Mouse (Mus musculus): ENCODE data around the gene Evi5. TPM values are rescaled to one million over a fixed set of nuclear protein-coding genes. Genes with fewer than 3 reads are reported as not detected.
"Not testable (repeated sequence)": the region's sequence is repeated elsewhere in the genome, so short reads cannot be mapped to it uniquely, and the experiment has no call there.

Evi5 gene
- polyA plus RNA-seq, 1 experiment = 6.8 TPM

- peaks cover 10% of the 10 kb centered on the region for H3K79me2 ChIP-seq (ENCODE audit: control insufficient read depth, insufficient read depth)
- H3K36me3 ChIP-seq (ENCODE audit: control insufficient read depth, insufficient read depth) = peaks cover 2% of the 10 kb centered on the region
- no peak overlapping the region for H3ac ChIP-seq (ENCODE audit: control insufficient read depth, insufficient read length, low read depth)
- TF ChIP-seq MAX (IDR thresholded peaks at IDR 0.05) (no peak), FOSL1 (IDR thresholded peaks at IDR 0.05; ENCODE audit: insufficient read depth, low read length, poor library complexity, severe bottlenecking) (no peak), USF1 (IDR thresholded peaks at IDR 0.05; ENCODE audit: low read depth) (no peak), CTCF (IDR thresholded peaks at IDR 0.05; ENCODE audit: control insufficient read depth, insufficient read depth, insufficient read length) (no peak), CEBPB (IDR thresholded peaks at IDR 0.05; ENCODE audit: low read depth) (no peak), MYOG (IDR thresholded peaks at IDR 0.05; ENCODE audit: control insufficient read depth, extremely low read depth, insufficient read length) (no peak), MYOD1 (IDR thresholded peaks at IDR 0.05; ENCODE audit: control insufficient read depth, insufficient read length, low read depth) (no peak)
- no peak overlapping the region for H3K4me3 ChIP-seq (ENCODE audit: insufficient read depth, poor library complexity, severe bottlenecking)
- peaks cover 6% of the 10 kb centered on the region for H3K79me3 ChIP-seq (ENCODE audit: low read depth)
- peaks cover 5% of the 10 kb centered on the region for H3K27me3 ChIP-seq (ENCODE audit: control insufficient read depth, insufficient read depth, insufficient read length)
Observed at GRCm38 (mm10) chr5:107896265-107896664, 21.4 kb upstream of the Evi5 start.

GRCm38 (mm10) chr5:107894676-107895075, 19.8 kb upstream of the Evi5 start:
- no peaks in the 10 kb centered on the region for H3K79me2 ChIP-seq (ENCODE audit: control insufficient read depth, insufficient read depth)
- peaks cover 5% of the 10 kb centered on the region for H3K27me3 ChIP-seq (ENCODE audit: control insufficient read depth, insufficient read depth, insufficient read length)
- no peak overlapping the region for H3ac ChIP-seq (ENCODE audit: control insufficient read depth, insufficient read length, low read depth)
- no peak overlapping the region for H3K4me3 ChIP-seq (ENCODE audit: insufficient read depth, poor library complexity, severe bottlenecking)
- no peaks in the 10 kb centered on the region for H3K36me3 ChIP-seq (ENCODE audit: control insufficient read depth, insufficient read depth)
- no peaks in the 10 kb centered on the region for H3K79me3 ChIP-seq (ENCODE audit: low read depth)
- TF ChIP-seq MAX (IDR thresholded peaks at IDR 0.05) = no peak
- no peak for TF ChIP-seq MYOG (IDR thresholded peaks at IDR 0.05; ENCODE audit: control insufficient read depth, extremely low read depth, insufficient read length)
- TF ChIP-seq CEBPB (IDR thresholded peaks at IDR 0.05; ENCODE audit: low read depth) = no peak
- TF ChIP-seq USF1 (IDR thresholded peaks at IDR 0.05; ENCODE audit: low read depth) = no peak
- TF ChIP-seq MYOD1 (IDR thresholded peaks at IDR 0.05; ENCODE audit: control insufficient read depth, insufficient read length, low read depth) = no peak
- no peak for TF ChIP-seq FOSL1 (IDR thresholded peaks at IDR 0.05; ENCODE audit: insufficient read depth, low read length, poor library complexity, severe bottlenecking)
- TF ChIP-seq CTCF (IDR thresholded peaks at IDR 0.05; ENCODE audit: control insufficient read depth, insufficient read depth, insufficient read length) = no peak

- not testable (repeated sequence) for H3K36me3 ChIP-seq (ENCODE audit: control insufficient read depth, insufficient read depth); H3K79me2 ChIP-seq (ENCODE audit: control insufficient read depth, insufficient read depth); H3K4me3 ChIP-seq (ENCODE audit: insufficient read depth, poor library complexity, severe bottlenecking); H3K27me3 ChIP-seq (ENCODE audit: control insufficient read depth, insufficient read depth, insufficient read length); H3K79me3 ChIP-seq (ENCODE audit: low read depth); H3ac ChIP-seq (ENCODE audit: control insufficient read depth, insufficient read length, low read depth)
- TF ChIP-seq CTCF (IDR thresholded peaks at IDR 0.05; ENCODE audit: control insufficient read depth, insufficient read depth, insufficient read length) = peak; percentile 2
Observed at GRCm38 (mm10) chr5:107891515-107891914, 16.6 kb upstream of the Evi5 start.

GRCm38 (mm10) chr5:107889994-107890888, 15.3 kb upstream of the Evi5 start:
- Histone ChIP-seq H3ac (ENCODE audit: control insufficient read depth, insufficient read length, low read depth) (no peak overlapping the region), H3K79me2 (ENCODE audit: control insufficient read depth, insufficient read depth) (no peaks in the 10 kb centered on the region), H3K79me3 (ENCODE audit: low read depth) (no peaks in the 10 kb centered on the region), H3K27me3 (ENCODE audit: control insufficient read depth, insufficient read depth, insufficient read length) (no peaks in the 10 kb centered on the region), H3K4me3 (ENCODE audit: insufficient read depth, poor library complexity, severe bottlenecking) (no peak overlapping the region), H3K36me3 (ENCODE audit: control insufficient read depth, insufficient read depth) (no peaks in the 10 kb centered on the region)
- no peak for TF ChIP-seq MAX (IDR thresholded peaks at IDR 0.05)
- TF ChIP-seq CTCF (IDR thresholded peaks at IDR 0.05; ENCODE audit: control insufficient read depth, insufficient read depth, insufficient read length) = no peak
- TF ChIP-seq CEBPB (IDR thresholded peaks at IDR 0.05; ENCODE audit: low read depth) = no peak
- TF ChIP-seq MYOG (IDR thresholded peaks at IDR 0.05; ENCODE audit: control insufficient read depth, extremely low read depth, insufficient read length) = no peak
- no peak for TF ChIP-seq FOSL1 (IDR thresholded peaks at IDR 0.05; ENCODE audit: insufficient read depth, low read length, poor library complexity, severe bottlenecking)
- TF ChIP-seq MYOD1 (IDR thresholded peaks at IDR 0.05; ENCODE audit: control insufficient read depth, insufficient read length, low read depth) = no peak
- no peak for TF ChIP-seq USF1 (IDR thresholded peaks at IDR 0.05; ENCODE audit: low read depth)

GRCm38 (mm10) chr5:107880710-107881109, 5.8 kb upstream of the Evi5 start:
- Histone ChIP-seq H3K79me2 (ENCODE audit: control insufficient read depth, insufficient read depth) (no peaks in the 10 kb centered on the region), H3K79me3 (ENCODE audit: low read depth) (no peaks in the 10 kb centered on the region), H3ac (ENCODE audit: control insufficient read depth, insufficient read length, low read depth) (no peak overlapping the region), H3K36me3 (ENCODE audit: control insufficient read depth, insufficient read depth) (no peaks in the 10 kb centered on the region), H3K4me3 (ENCODE audit: insufficient read depth, poor library complexity, severe bottlenecking) (no peak overlapping the region), H3K27me3 (ENCODE audit: control insufficient read depth, insufficient read depth, insufficient read length) (no peaks in the 10 kb centered on the region)
- TF ChIP-seq CEBPB (IDR thresholded peaks at IDR 0.05; ENCODE audit: low read depth) (no peak), USF1 (IDR thresholded peaks at IDR 0.05; ENCODE audit: low read depth) (no peak), MYOG (IDR thresholded peaks at IDR 0.05; ENCODE audit: control insufficient read depth, extremely low read depth, insufficient read length) (no peak), CTCF (IDR thresholded peaks at IDR 0.05; ENCODE audit: control insufficient read depth, insufficient read depth, insufficient read length) (no peak), MAX (IDR thresholded peaks at IDR 0.05) (no peak), MYOD1 (IDR thresholded peaks at IDR 0.05; ENCODE audit: control insufficient read depth, insufficient read length, low read depth) (no peak), FOSL1 (IDR thresholded peaks at IDR 0.05; ENCODE audit: insufficient read depth, low read length, poor library complexity, severe bottlenecking) (no peak)
